Mouse (Mus musculus) brown adipose tissue, adult 24 weeks (tissue): Measurements from ENCODE around the gene Zfp853. TPM values are rescaled to one million over a fixed set of nuclear protein-coding genes. Genes with fewer than 3 reads are reported as not detected.

Experiments used
- H3K27ac ChIP-seq: fragments of 200-500 bp; replicated peaks from 2 replicates; pipeline ENCODE4 v1.5.1; 2012; ENCODE audit warnings: low read depth, mild to moderate bottlenecking, low read length
- H3K4me1 ChIP-seq: fragments of 200-500 bp; 2 replicates; pipeline ENCODE4 v1.6.1; 2012; ENCODE audit warnings: low read length, mixed read lengths; ENCODE audit not compliant: control insufficient read depth, insufficient read depth, insufficient read length
- H3K4me3 ChIP-seq: fragments of 200-500 bp; 2 replicates; pipeline ENCODE4 v1.5.1; 2012; ENCODE audit warnings: low read depth, mild to moderate bottlenecking, low read length, moderate library complexity; ENCODE audit not compliant: insufficient read depth
- polyA plus RNA-seq: library from polyadenylated mRNA; stranded (reverse); fragments of >200 nt; gene quantifications from 2 replicates; pipeline ENCODE4 v1.2.4, GENCODE M21; 2012; ENCODE audit not compliant: missing spikeins, insufficient read depth, insufficient read length

The Zfp853 gene
- polyA plus RNA-seq, 1 experiment = not detected

DNA sequence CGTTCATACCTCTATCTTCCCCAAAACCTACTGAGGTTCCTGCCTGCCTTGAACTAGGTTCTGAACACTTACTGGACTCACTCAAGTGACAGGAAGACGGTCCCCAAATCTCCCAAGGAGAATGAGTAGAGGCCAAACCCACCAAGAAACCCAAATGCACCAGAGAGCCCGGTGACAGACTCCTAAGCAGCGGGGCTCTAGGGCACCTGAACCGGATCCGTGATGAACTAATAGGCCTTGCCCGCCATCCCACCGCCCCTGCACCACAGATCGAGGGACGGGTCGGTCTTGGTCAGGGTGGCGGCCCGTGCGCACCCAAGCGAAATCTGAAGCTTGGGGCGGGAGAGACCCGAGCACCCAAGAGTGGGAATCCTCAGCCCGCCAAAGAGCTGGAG, 40.6 kb downstream of the Zfp853 start:
- H3K27ac ChIP-seq = no peak overlapping the region
- H3K4me3 ChIP-seq = no peak overlapping the region
- no peaks in the 10 kb centered on the region for H3K4me1 ChIP-seq

DNA sequence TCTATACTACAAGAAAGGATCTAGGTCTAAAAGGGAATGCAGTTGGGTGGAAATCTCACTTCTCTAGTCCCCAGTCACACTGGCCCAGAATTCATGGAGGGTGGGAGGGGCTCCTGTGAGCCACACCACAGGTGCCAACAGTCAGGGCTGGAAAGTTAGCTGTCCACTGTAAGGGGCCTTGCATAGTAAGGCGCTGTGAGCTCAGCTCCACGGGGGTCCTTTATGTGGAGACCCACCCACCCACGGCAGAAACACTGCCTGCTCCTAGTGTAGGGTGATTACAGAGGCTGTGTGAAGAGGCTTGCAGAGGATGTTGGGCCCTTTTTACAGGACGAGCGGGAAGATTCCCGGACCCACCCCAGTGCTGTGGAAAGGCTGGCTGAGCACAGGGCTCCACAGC, 41.4 kb downstream of the Zfp853 start:
- Histone ChIP-seq H3K27ac (no peak overlapping the region), H3K4me3 (no peak overlapping the region), H3K4me1 (no peaks in the 10 kb centered on the region)

DNA sequence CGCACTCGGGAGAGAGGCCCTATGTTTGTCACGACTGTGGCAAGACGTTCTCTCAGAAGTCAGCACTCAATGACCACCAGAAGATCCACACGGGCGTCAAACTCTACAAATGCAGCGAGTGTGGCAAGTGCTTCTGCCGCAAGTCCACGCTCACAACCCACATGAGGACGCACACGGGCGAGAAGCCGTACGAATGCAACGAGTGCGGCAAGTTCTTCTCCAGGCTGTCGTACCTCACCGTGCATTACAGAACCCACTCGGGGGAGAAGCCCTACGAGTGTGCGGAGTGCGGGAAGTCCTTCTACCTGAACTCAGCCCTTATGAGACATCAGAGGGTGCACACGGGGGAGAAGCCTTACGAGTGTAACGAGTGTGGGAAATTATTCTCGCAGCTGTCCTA, 48.5 kb downstream of the Zfp853 start:
- no peaks in the 10 kb centered on the region for H3K4me1 ChIP-seq
- H3K27ac ChIP-seq = no peak overlapping the region
- H3K4me3 ChIP-seq = no peak overlapping the region

Other genes with a start within 250 kb of the Zfp853 start
- 12.5 and 14.6 TPM in 2 replicates for gene Rnf216, start 180.6 kb downstream of the Zfp853 start, polyA plus RNA-seq
- gene Olfr718-ps1, start 146.0 kb downstream of the Zfp853 start, polyA plus RNA-seq = not detected in 2 replicates
- 1.5 and 2.4 TPM in 2 replicates for gene Rbak, start 112.8 kb downstream of the Zfp853 start, polyA plus RNA-seq
- gene Spdye4b, start 112.6 kb downstream of the Zfp853 start, polyA plus RNA-seq = not detected in 2 replicates
- not detected in 2 replicates for gene Spdye4a, start 66.7 kb downstream of the Zfp853 start, polyA plus RNA-seq
- 3.3 and 4.6 TPM in 2 replicates for gene Zfp12, start 58.5 kb downstream of the Zfp853 start, polyA plus RNA-seq
- gene Zfp316, start 23.6 kb downstream of the Zfp853 start, polyA plus RNA-seq = 1.5 and 1.6 TPM in 2 replicates
- 11.5 and 14.1 TPM in 2 replicates for gene E130309D02Rik, start 21.7 kb upstream of the Zfp853 start, polyA plus RNA-seq
- gene Zdhhc4, start 35.6 kb upstream of the Zfp853 start, polyA plus RNA-seq = 39.0 and 39.8 TPM in 2 replicates
- gene Grid2ip, start 63.7 kb upstream of the Zfp853 start, polyA plus RNA-seq = not detected in 2 replicates
- 28.9 and 35.7 TPM in 2 replicates for gene Kdelr2, start 110.2 kb upstream of the Zfp853 start, polyA plus RNA-seq
- gene Daglb, start 171.0 kb upstream of the Zfp853 start, polyA plus RNA-seq = 3.7 and 4.8 TPM in 2 replicates
- 165 and 188 TPM in 2 replicates for gene Rac1, start 234.4 kb upstream of the Zfp853 start, polyA plus RNA-seq